Mouse (Mus musculus): ENCODE measurements around the gene Pomp. TPM values are rescaled to one million over a fixed set of nuclear protein-coding genes. Genes with fewer than 3 reads are reported as not detected.
"Not testable (repeated sequence)": the region's sequence is repeated elsewhere in the genome, so short reads cannot be mapped to it uniquely, and the experiment has no call there.

Pomp gene
- polyA plus RNA-seq, 1 experiment from 2014 or later: 491 TPM

GRCm38 (mm10) chr5:147893766-147894454, 33.6 kb downstream of the Pomp start:
- Histone ChIP-seq H3K27me3 (ENCODE audit: control insufficient read depth, insufficient read depth, low read length) (0 out of 2 replicates have a peak, but pooled peaks cover 4% of the 10 kb centered on the region), H3K36me3 (ENCODE audit: control insufficient read depth, insufficient read depth, low read length) (no peaks in the 10 kb centered on the region), H3K9me3 (ENCODE audit: control insufficient read depth, low read length) (no peaks in the 10 kb centered on the region), H3K4me1 (ENCODE audit: control insufficient read depth, insufficient read depth, low read length) (0 out of 2 replicates have a peak, but pooled peaks cover 6% of the 10 kb centered on the region), H3K27ac (replicated peaks; ENCODE audit: low read depth, low read length) (no peak overlapping the region), H3K4me2 (ENCODE audit: low read length) (peak overlapping the region; percentile 74), H3K4me3 (replicated peaks; ENCODE audit: low read depth, low read length) (peak overlapping the region; percentile 58), H3K9ac (replicated peaks; ENCODE audit: low read length) (peak overlapping the region; percentile 55)
- DNase-seq (peak; percentile 55), ATAC-seq (ENCODE audit: low FRiP score, low TSS enrichment) (no peak)
- 1% methylated on average over 25 of the region's 25 CpGs for WGBS

GRCm38 (mm10) chr5:147894455-147895076, 34.3 kb downstream of the Pomp start, which contains the start of gene Slc46a3:
Gene Slc46a3 (minus strand): TSS chr5:147894815.
- peak; percentile 98 for ATAC-seq (ENCODE audit: low FRiP score, low TSS enrichment)
- under 1% methylated on average over 47 of the region's 47 CpGs for WGBS
- Histone ChIP-seq H3K36me3 (ENCODE audit: control insufficient read depth, insufficient read depth, low read length) (no peaks in the 10 kb centered on the region), H3K9ac (replicated peaks; ENCODE audit: low read length) (peak within 1 kb of the TSS; percentile 55), H3K4me3 (replicated peaks; ENCODE audit: low read depth, low read length) (peak within 1 kb of the TSS; percentile 58), H3K4me2 (ENCODE audit: low read length) (peak within 1 kb of the TSS; percentile 74), H3K27me3 (ENCODE audit: control insufficient read depth, insufficient read depth, low read length) (0 out of 2 replicates have a peak, but pooled peaks cover 4% of the 10 kb centered on the region), H3K27ac (replicated peaks; ENCODE audit: low read depth, low read length) (no peak within 1 kb of the TSS), H3K9me3 (ENCODE audit: control insufficient read depth, low read length) (no peaks in the 10 kb centered on the region), H3K4me1 (ENCODE audit: control insufficient read depth, insufficient read depth, low read length) (0 out of 2 replicates have a peak, but pooled peaks cover 6% of the 10 kb centered on the region)
- peak; percentile 95 for DNase-seq

- Histone ChIP-seq H3K36me3 (ENCODE audit: control insufficient read depth, insufficient read depth, low read length) (no peaks in the 10 kb centered on the region), H3K4me3 (replicated peaks; ENCODE audit: low read depth, low read length) (no peak overlapping the region), H3K27ac (replicated peaks; ENCODE audit: low read depth, low read length) (no peak overlapping the region), H3K27me3 (ENCODE audit: control insufficient read depth, insufficient read depth, low read length) (0 out of 2 replicates have a peak, but pooled peaks cover 4% of the 10 kb centered on the region), H3K4me1 (ENCODE audit: control insufficient read depth, insufficient read depth, low read length) (0 out of 2 replicates have a peak, but pooled peaks cover 6% of the 10 kb centered on the region), H3K9ac (replicated peaks; ENCODE audit: low read length) (no peak overlapping the region), H3K4me2 (ENCODE audit: low read length) (peak overlapping the region; percentile 74), H3K9me3 (ENCODE audit: control insufficient read depth, low read length) (no peaks in the 10 kb centered on the region)
- DNase-seq (peak; percentile 26), ATAC-seq (ENCODE audit: low FRiP score, low TSS enrichment) (no peak)
- 24% methylated on average over 16 of the region's 16 CpGs for WGBS
Measured at GRCm38 (mm10) chr5:147895436-147896198, 35.4 kb downstream of the Pomp start.

- H3K9ac ChIP-seq (replicated peaks; ENCODE audit: low read length); H3K27ac ChIP-seq (replicated peaks; ENCODE audit: low read depth, low read length); H3K9me3 ChIP-seq (ENCODE audit: control insufficient read depth, low read length); H3K4me2 ChIP-seq (ENCODE audit: low read length); H3K4me3 ChIP-seq (replicated peaks; ENCODE audit: low read depth, low read length); H3K4me1 ChIP-seq (ENCODE audit: control insufficient read depth, insufficient read depth, low read length); DNase-seq; H3K36me3 ChIP-seq (ENCODE audit: control insufficient read depth, insufficient read depth, low read length); ATAC-seq (ENCODE audit: low FRiP score, low TSS enrichment); H3K27me3 ChIP-seq (ENCODE audit: control insufficient read depth, insufficient read depth, low read length): not testable (repeated sequence)
- 90% methylated on average over 4 of the region's 4 CpGs for WGBS
Measured at GRCm38 (mm10) chr5:147896501-147896900, 36.2 kb downstream of the Pomp start.

- 73% methylated on average over 2 of the region's 2 CpGs for WGBS
- no peak overlapping the region for H3K4me3 ChIP-seq (replicated peaks; ENCODE audit: low read depth, low read length)
- no peaks in the 10 kb centered on the region for H3K36me3 ChIP-seq (ENCODE audit: control insufficient read depth, insufficient read depth, low read length)
- no peaks in the 10 kb centered on the region for H3K9me3 ChIP-seq (ENCODE audit: control insufficient read depth, low read length)
- H3K4me2 ChIP-seq (ENCODE audit: low read length): no peak overlapping the region
- no peak overlapping the region for H3K27ac ChIP-seq (replicated peaks; ENCODE audit: low read depth, low read length)
- ATAC-seq (ENCODE audit: low FRiP score, low TSS enrichment) (no peak), DNase-seq (no peak)
- 0 out of 2 replicates have a peak, but pooled peaks cover 6% of the 10 kb centered on the region for H3K4me1 ChIP-seq (ENCODE audit: control insufficient read depth, insufficient read depth, low read length)
- no peak overlapping the region for H3K9ac ChIP-seq (replicated peaks; ENCODE audit: low read length)
- 0 out of 2 replicates have a peak, but pooled peaks cover 4% of the 10 kb centered on the region for H3K27me3 ChIP-seq (ENCODE audit: control insufficient read depth, insufficient read depth, low read length)
Measured at GRCm38 (mm10) chr5:147898254-147898653, 38.0 kb downstream of the Pomp start.

GRCm38 (mm10) chr5:147898968-147899549, 38.8 kb downstream of the Pomp start:
- Histone ChIP-seq H3K4me3 (replicated peaks; ENCODE audit: low read depth, low read length) (no peak overlapping the region), H3K27me3 (ENCODE audit: control insufficient read depth, insufficient read depth, low read length) (no peaks in the 10 kb centered on the region), H3K9me3 (ENCODE audit: control insufficient read depth, low read length) (no peaks in the 10 kb centered on the region), H3K36me3 (ENCODE audit: control insufficient read depth, insufficient read depth, low read length) (no peaks in the 10 kb centered on the region), H3K9ac (replicated peaks; ENCODE audit: low read length) (no peak overlapping the region), H3K27ac (replicated peaks; ENCODE audit: low read depth, low read length) (no peak overlapping the region), H3K4me1 (ENCODE audit: control insufficient read depth, insufficient read depth, low read length) (no peaks in the 10 kb centered on the region), H3K4me2 (ENCODE audit: low read length) (no peak overlapping the region)
- WGBS: 57% methylated on average over 4 of the region's 4 CpGs
- DNase-seq: no peak
- no peak for ATAC-seq (ENCODE audit: low FRiP score, low TSS enrichment)

- Histone ChIP-seq H3K4me1 (ENCODE audit: control insufficient read depth, insufficient read depth, low read length) (no peaks in the 10 kb centered on the region), H3K36me3 (ENCODE audit: control insufficient read depth, insufficient read depth, low read length) (no peaks in the 10 kb centered on the region), H3K27ac (replicated peaks; ENCODE audit: low read depth, low read length) (no peak overlapping the region), H3K4me2 (ENCODE audit: low read length) (no peak overlapping the region), H3K27me3 (ENCODE audit: control insufficient read depth, insufficient read depth, low read length) (no peaks in the 10 kb centered on the region), H3K9me3 (ENCODE audit: control insufficient read depth, low read length) (no peaks in the 10 kb centered on the region), H3K4me3 (replicated peaks; ENCODE audit: low read depth, low read length) (no peak overlapping the region), H3K9ac (replicated peaks; ENCODE audit: low read length) (no peak overlapping the region)
- ATAC-seq (ENCODE audit: low FRiP score, low TSS enrichment) (no peak), DNase-seq (no peak)
- 91% methylated on average over 15 of the region's 15 CpGs for WGBS
Measured at GRCm38 (mm10) chr5:147902008-147902757, 41.9 kb downstream of the Pomp start.

- H3K4me1 ChIP-seq (ENCODE audit: control insufficient read depth, insufficient read depth, low read length): no peaks in the 10 kb centered on the region
- WGBS: 83% methylated on average over 9 of the region's 9 CpGs
- no peaks in the 10 kb centered on the region for H3K9me3 ChIP-seq (ENCODE audit: control insufficient read depth, low read length)
- no peaks in the 10 kb centered on the region for H3K36me3 ChIP-seq (ENCODE audit: control insufficient read depth, insufficient read depth, low read length)
- H3K27me3 ChIP-seq (ENCODE audit: control insufficient read depth, insufficient read depth, low read length): no peaks in the 10 kb centered on the region
- no peak overlapping the region for H3K9ac ChIP-seq (replicated peaks; ENCODE audit: low read length)
- H3K4me3 ChIP-seq (replicated peaks; ENCODE audit: low read depth, low read length): no peak overlapping the region
- no peak overlapping the region for H3K4me2 ChIP-seq (ENCODE audit: low read length)
- H3K27ac ChIP-seq (replicated peaks; ENCODE audit: low read depth, low read length): no peak overlapping the region
- DNase-seq (no peak), ATAC-seq (ENCODE audit: low FRiP score, low TSS enrichment) (no peak)
Measured at GRCm38 (mm10) chr5:147903166-147903565, 42.9 kb downstream of the Pomp start.

Data from midbrain, embryonic 14.5 days (tissue).